Mouse (Mus musculus) T-helper 17 cell (primary cell): ENCODE measurements around the gene Phlda1.

Experiments used
- in situ Hi-C, 2 experiments: fragments of 300-600 bp; cut with MboI, MseI; formaldehyde crosslinking; loops; 1 replicate in 1 of 2; 2 replicates in 1 of 2; pipeline ENCODE4 v1.15.1; 2025; ENCODE audit warnings: high pct_unique_total_duplicates in 2 of 2

Gene Phlda1

GRCm38 (mm10) chr10:111503716-111504115 lies 2.4 kb upstream of the Phlda1 start:
- in situ Hi-C loops: loop anchor here in 1 of 2 experiments (5.0 to 10.0 kb wide), 2 partner anchors 424 to 451 kb away; no protein-coding TSS in a partner anchor

- in situ Hi-C loops: loop anchor here (5.0 to 10.0 kb wide), 7 partner anchors 73 to 463 kb away; no protein-coding TSS in a partner anchor
These were observed 1.5 kb upstream of the Phlda1 start for GRCm38 (mm10) chr10:111504606-111505005.

GRCm38 (mm10) chr10:111505406-111505805 lies 680 bp upstream of the Phlda1 start:
- in situ Hi-C loops: loop anchor here (5.0 to 10.0 kb wide), 6 partner anchors 72 to 462 kb away; no protein-coding TSS in a partner anchor

GRCm38 (mm10) chr10:111506926-111507459 lies 907 bp downstream of the Phlda1 start:
- in situ Hi-C loops: loop anchor here (5.0 to 10.0 kb wide), 6 partner anchors 70 to 460 kb away; no protein-coding TSS in a partner anchor

GRCm38 (mm10) chr10:111507460-111508211 lies 1.6 kb downstream of the Phlda1 start:
- in situ Hi-C loops: loop anchor here (5.0 to 10.0 kb wide), 6 partner anchors 70 to 460 kb away; no protein-coding TSS in a partner anchor

- in situ Hi-C loops: loop anchor here (5.0 to 10.0 kb wide), 6 partner anchors 69 to 459 kb away; no protein-coding TSS in a partner anchor
These were observed 2.4 kb downstream of the Phlda1 start for GRCm38 (mm10) chr10:111508324-111509080.

GRCm38 (mm10) chr10:111509103-111509784 lies 3.2 kb downstream of the Phlda1 start:
- in situ Hi-C loops: loop anchor here (5.0 to 10.0 kb wide), 6 partner anchors 68 to 458 kb away; no protein-coding TSS in a partner anchor

- in situ Hi-C loops: loop anchor here (5.0 to 10.0 kb wide), 7 partner anchors 67 to 457 kb away; no protein-coding TSS in a partner anchor
These were observed 3.9 kb downstream of the Phlda1 start for GRCm38 (mm10) chr10:111509981-111510380.

- in situ Hi-C loops: loop anchor here in 1 of 2 experiments (10.0 kb wide), 1 partner anchor 114 kb away; no protein-coding TSS in a partner anchor
These were observed 4.7 kb downstream of the Phlda1 start for GRCm38 (mm10) chr10:111510798-111511197.

GRCm38 (mm10) chr10:111512036-111512568 lies 6.0 kb downstream of the Phlda1 start:
- in situ Hi-C loops: loop anchor here in 1 of 2 experiments (10.0 kb wide), 1 partner anchor 113 kb away; no protein-coding TSS in a partner anchor

- in situ Hi-C loops: loop anchor here in 1 of 2 experiments (10.0 kb wide), 1 partner anchor 110 kb away; no protein-coding TSS in a partner anchor
These were observed 8.3 kb downstream of the Phlda1 start for GRCm38 (mm10) chr10:111514282-111514885.

- in situ Hi-C loops: loop anchor here in 1 of 2 experiments (10.0 kb wide), 1 partner anchor 109 kb away; no protein-coding TSS in a partner anchor
These were observed 9.3 kb downstream of the Phlda1 start for GRCm38 (mm10) chr10:111515071-111516010.

- in situ Hi-C loops: loop anchor here in 1 of 2 experiments (10.0 kb wide), 1 partner anchor 109 kb away; no protein-coding TSS in a partner anchor
These were observed 10.1 kb downstream of the Phlda1 start for GRCm38 (mm10) chr10:111516172-111516588.

- in situ Hi-C loops: loop anchor here in 1 of 2 experiments (10.0 kb wide), 1 partner anchor 108 kb away; no protein-coding TSS in a partner anchor
These were observed 10.8 kb downstream of the Phlda1 start for GRCm38 (mm10) chr10:111516804-111517436.

- in situ Hi-C loops: loop anchor here in 1 of 2 experiments (10.0 kb wide), 1 partner anchor 106 kb away; no protein-coding TSS in a partner anchor
These were observed 12.3 kb downstream of the Phlda1 start for GRCm38 (mm10) chr10:111518350-111518749.

- in situ Hi-C loops: loop anchor here in 1 of 2 experiments (10.0 kb wide), 1 partner anchor 105 kb away; no protein-coding TSS in a partner anchor
These were observed 13.7 kb downstream of the Phlda1 start for GRCm38 (mm10) chr10:111519620-111520370.

GRCm38 (mm10) chr10:111520621-111521020 lies 14.5 kb downstream of the Phlda1 start:
- in situ Hi-C loops: no loop called here
